Mouse (Mus musculus): ENCODE data around the gene Sult1d1.

GRCm38 (mm10) chr5:87614364-87615127 lies 45.7 kb upstream of the Sult1d1 start:
- TF ChIP-seq POLR2A (IDR thresholded peaks at IDR 0.05; ENCODE audit: borderline replicate concordance, extremely low read depth, low read depth, low read length) (no peak), CTCF (IDR thresholded peaks at IDR 0.05; ENCODE audit: insufficient read depth, low read length) (no peak)

All from lung, adult 2 months (tissue).